Mouse (Mus musculus) adipose tissue, adult 10 weeks (tissue): ENCODE results near the gene Tmtc4. TPM values are rescaled to one million over a fixed set of nuclear protein-coding genes. Genes with fewer than 3 reads are reported as not detected.

Source experiments
- polyA plus RNA-seq: library from polyadenylated mRNA; stranded (reverse); fragments of 350-450 nt; fragmentation: Illumina TruSeq; extraction: RNeasy Lipid Tissue Mini Kit (QIAGEN cat#74804); gene quantifications from one replicate; pipeline ENCODE4 v1.2.3, GENCODE M21; 2014; ENCODE audit warnings: low read depth, low replicate concordance

Tmtc4 gene
- 12.2 TPM for polyA plus RNA-seq

GRCm38 (mm10) chr14:122983226-122984215 is at the start of gene Tmtc4:
Tmtc4 (minus strand) TSS chr14:122984035.

DNA sequence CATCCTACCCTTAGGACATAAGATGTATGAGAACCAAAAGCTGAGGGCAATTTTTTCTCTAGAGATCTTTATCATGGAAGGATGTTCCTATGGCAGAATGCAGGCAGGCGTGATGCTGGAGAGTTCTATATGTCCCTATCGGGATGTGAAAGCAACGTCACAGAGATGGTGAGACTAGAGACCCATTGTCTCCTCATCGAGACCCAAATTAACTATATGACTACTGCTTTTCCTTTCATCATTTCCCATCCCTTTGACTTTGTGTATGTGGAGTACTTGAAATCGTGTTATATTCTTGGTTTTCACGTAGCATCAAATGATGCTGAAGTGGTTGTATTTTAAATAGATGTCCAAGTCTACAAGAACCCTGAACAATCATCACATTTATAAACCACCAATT is 70.2 kb downstream of the Tmtc4 start, which contains the start of gene Ggact:
TSS of gene Ggact (minus strand) at position 101 of the 400 bp plus-strand sequence.

Other genes with a start within 250 kb of the Tmtc4 start
- gene Ggact, start 70.3 kb downstream of the Tmtc4 start, polyA plus RNA-seq: 35.8 TPM